Mouse (Mus musculus) ovary, adult 18-20 months (tissue): ENCODE results near the gene Rpgrip1l.

Experiments used
- DNase-seq: peaks from one replicate; pipeline ENCODE4 v3.0.0; 2022; ENCODE audit warnings: low spot score, mixed read lengths

Gene Rpgrip1l

GRCm38 (mm10) chr8:91273493-91273892 lies 39.6 kb downstream of the Rpgrip1l start:
- DNase-seq = no peak

GRCm38 (mm10) chr8:91269374-91269958 lies 43.6 kb downstream of the Rpgrip1l start:
- no peak for DNase-seq

DNA sequence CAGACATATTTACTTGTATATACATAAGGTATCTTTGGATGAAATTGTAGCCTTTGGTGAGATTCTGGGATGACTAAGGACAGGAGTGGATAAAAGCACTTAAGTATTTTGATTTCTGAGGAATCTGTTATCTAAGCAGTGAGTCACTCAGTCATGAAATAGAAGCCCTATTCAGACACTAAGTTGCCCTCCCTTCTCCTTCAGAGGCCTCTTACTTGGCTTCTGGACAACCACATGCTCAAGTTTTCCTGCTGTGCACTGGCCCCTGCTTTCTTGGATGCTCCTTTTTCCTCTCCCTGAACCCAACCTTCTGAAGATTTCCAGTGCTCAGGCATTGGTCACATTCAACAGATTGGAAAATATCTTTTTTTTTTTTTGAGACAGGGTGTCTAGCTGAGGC lies 48.5 kb downstream of the Rpgrip1l start:
- no peak for DNase-seq

DNA sequence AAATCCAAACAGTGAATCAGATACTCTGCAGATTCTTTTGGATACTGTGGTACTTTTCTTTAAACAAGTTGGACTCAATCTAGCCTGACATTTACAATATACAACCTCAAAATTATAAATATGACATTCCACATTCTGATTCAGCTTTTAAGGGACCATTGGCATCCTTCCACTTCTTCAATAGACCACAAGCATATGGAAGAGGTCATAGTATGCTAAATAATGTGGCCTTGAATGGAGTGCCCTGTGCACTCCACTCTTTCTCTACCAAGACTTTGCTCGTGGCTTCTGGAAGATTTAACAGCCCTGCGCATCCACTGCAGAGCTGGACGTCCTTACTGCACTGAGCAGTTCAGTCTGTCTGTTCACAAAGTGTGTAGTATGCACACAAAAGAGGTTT lies 49.1 kb downstream of the Rpgrip1l start:
- no peak for DNase-seq

GRCm38 (mm10) chr8:91261598-91261997 lies 51.5 kb downstream of the Rpgrip1l start:
- DNase-seq = no peak

DNA sequence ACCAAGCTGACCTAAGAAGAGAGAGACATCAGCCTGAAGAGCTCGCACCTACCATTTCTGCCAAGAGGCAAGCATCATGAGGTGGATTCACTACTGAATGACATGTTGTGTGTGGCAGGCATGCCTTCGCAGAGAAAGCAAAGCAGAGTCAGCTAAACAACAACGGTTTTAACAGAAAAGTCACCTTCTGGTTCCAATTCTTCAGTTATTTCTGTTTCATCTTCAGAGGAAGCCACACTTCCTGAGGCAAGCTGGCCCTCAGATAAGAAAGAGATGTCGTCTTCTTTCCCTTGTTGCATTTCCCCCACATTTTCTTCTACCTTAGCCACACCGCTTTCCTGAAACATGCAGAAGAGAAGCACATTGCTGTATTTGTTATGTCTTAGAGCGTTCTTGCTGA lies 62.1 kb downstream of the Rpgrip1l start:
- no peak for DNase-seq

- DNase-seq = no peak
These were observed 63.1 kb downstream of the Rpgrip1l start for GRCm38 (mm10) chr8:91249758-91250466.

GRCm38 (mm10) chr8:91245821-91246454 lies 67.1 kb downstream of the Rpgrip1l start:
- no peak for DNase-seq

GRCm38 (mm10) chr8:91242721-91243120 lies 70.3 kb downstream of the Rpgrip1l start:
- no peak for DNase-seq

- DNase-seq = no peak
These were observed 71.1 kb downstream of the Rpgrip1l start for GRCm38 (mm10) chr8:91241873-91242519.

GRCm38 (mm10) chr8:91241371-91241770 lies 71.7 kb downstream of the Rpgrip1l start:
- no peak for DNase-seq

GRCm38 (mm10) chr8:91237191-91237590 lies 75.9 kb downstream of the Rpgrip1l start:
- no peak for DNase-seq

- DNase-seq = no peak
These were observed 79.0 kb downstream of the Rpgrip1l start for GRCm38 (mm10) chr8:91234097-91234496.

DNA sequence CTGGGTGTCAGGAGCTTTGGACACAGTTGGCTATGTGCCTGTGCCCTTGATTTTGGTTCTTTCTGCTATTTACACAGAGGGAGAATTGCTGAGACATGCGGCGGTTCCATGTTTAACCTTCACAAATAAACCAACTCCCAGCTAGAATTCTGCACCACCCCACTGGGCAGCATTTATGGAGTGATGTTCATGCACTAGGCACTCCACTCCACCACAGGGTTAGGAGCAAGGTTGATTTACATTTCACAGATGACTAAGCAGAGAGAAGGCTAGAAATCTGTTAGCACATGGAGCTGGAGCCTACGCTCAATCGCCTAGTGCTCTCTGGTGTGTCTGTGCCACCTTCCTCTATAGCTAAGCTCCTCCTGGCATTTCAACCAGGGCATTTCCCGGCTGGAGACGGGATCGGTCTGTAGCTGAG lies 85.6 kb downstream of the Rpgrip1l start:
- no peak for DNase-seq

- no peak for DNase-seq
These were observed 88.8 kb downstream of the Rpgrip1l start for GRCm38 (mm10) chr8:91224227-91224626.

DNA sequence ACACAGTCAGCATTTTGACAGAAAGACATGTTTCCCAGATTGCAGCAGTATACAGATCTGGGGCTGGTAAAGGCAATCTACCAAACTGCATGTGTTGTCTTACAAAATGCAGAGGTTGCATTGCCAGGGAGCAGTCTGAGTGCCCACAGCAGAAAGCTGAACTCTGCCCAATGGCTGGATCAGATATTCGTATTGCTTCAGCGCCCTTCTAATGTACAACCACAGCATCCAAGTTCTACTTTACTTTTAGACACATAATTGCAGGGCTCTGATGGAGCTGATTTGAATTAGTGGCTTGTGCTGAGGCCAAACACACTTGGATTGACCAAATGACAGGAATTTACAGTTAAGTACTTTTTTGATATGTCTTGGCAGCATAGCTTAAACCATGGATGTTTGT lies 91.2 kb downstream of the Rpgrip1l start:
- no peak for DNase-seq

GRCm38 (mm10) chr8:91218271-91218670 lies 94.8 kb downstream of the Rpgrip1l start:
- no peak for DNase-seq

GRCm38 (mm10) chr8:91217062-91217905 lies 95.8 kb downstream of the Rpgrip1l start:
- DNase-seq = no peak

DNA sequence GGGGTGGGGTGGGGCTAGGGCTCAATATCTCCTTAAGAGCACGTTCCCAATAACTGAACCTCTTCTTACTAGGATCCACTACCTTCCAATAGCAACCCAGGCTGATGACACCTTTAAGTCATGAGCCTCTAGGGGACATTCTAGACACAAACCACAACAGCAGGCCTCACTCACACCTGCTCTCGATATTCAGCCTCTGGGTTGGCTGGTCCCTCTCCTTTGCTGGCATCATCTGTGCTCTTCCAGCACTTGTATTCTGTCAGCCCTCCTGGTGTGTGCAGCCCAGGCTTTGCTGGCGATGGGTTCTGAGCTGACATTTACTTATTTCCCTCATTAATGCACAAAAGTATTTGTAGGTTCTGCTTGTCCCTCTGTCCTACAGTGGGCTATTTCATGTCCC lies 98.8 kb downstream of the Rpgrip1l start:
- no peak for DNase-seq

DNA sequence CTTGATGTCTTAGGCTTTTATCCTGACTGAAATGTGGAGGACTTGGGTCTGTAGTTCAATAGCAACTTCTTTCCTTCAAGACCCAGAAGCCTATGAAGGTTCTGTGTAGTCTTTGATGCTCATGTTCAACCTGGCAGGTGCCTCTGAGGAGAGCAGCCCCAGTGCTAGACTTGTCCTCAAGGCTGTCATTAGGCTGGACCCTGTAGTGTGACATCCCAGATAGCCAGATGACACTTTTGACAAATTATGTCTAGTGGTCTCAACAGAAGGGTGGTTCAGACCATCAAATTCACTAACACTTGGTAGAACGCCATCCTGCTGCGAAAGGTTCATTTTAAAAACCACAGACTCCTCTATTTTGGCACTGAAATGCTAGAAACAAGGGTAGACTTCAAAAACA lies 100.1 kb downstream of the Rpgrip1l start:
- no peak for DNase-seq

DNA sequence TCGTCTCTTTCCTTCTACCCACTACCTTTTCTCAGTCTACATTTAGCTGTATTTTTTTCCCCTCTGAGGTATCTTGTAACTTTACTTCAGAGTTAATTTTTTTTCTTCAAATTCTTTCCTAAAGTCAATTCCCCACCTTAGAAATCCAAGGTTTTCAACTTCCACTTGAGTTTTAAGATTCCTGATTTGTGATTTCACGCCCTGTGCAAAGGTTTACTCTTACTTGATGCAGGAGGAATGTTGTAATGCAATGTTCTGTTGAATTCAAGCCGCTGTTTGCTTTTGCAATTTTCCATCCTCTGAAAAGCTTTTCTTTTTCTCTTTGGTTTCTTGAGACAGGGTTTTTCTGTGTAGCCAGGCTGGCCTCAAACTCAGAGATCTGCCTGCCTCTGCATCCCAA lies 103.4 kb downstream of the Rpgrip1l start:
- DNase-seq = no peak

GRCm38 (mm10) chr8:91207676-91208075 lies 105.4 kb downstream of the Rpgrip1l start:
- DNase-seq = no peak
